In genomic region chr12:113013021-113013491, GRCm38 (mm10) we compare ENCODE assay signal across 8 mouse cellular contexts. TPM values are rescaled to one million over a fixed set of nuclear protein-coding genes. Genes with fewer than 3 reads are reported as not detected.
DNase-seq lines count a peak whose midpoint lies in the region; ATAC-seq and TF ChIP-seq lines count a peak whose summit lies in the region.

No protein-coding gene starts in this region.

- H3K9ac ChIP-seq in intestine, embryonic 16.5 days (ENCODE audit: low read depth, low read length), result peak overlapping the region; percentile 85
- H3K9ac ChIP-seq in liver, embryonic 16.5 days (ENCODE audit: low read depth, low read length), result no peak overlapping the region; the same call in 1 of the 2 replicates

- H3K4me1 ChIP-seq in cerebellum, adult 2 months (ENCODE audit: control insufficient read depth, insufficient read depth, low read length), result peaks cover 20% of the 10 kb centered on the region
- H3K4me1 ChIP-seq in intestine, embryonic 16.5 days (ENCODE audit: control insufficient read depth, insufficient read depth, low read length), result peaks cover 37% of the 10 kb centered on the region
- peaks cover 38% of the 10 kb centered on the region for H3K4me1 ChIP-seq in liver, embryonic 16.5 days (ENCODE audit: control insufficient read depth, low read depth, low read length)

- TF ChIP-seq CTCF in cerebellum, adult 2 months (IDR thresholded peaks at IDR 0.05; ENCODE audit: borderline replicate concordance, insufficient read depth, low read depth, low read length), result no peak

- TF ChIP-seq POLR2A in cerebellum, adult 2 months (IDR thresholded peaks at IDR 0.05; ENCODE audit: borderline replicate concordance, insufficient read depth, low read length), result no peak

- 34% methylated on average over 3 of the region's 3 CpGs for WGBS in cerebellum, adult 2 months
- 57% methylated on average over 3 of the region's 3 CpGs for WGBS in intestine, embryonic 16.5 days
- 62% methylated on average over 3 of the region's 3 CpGs for WGBS in liver, embryonic 16.5 days (ENCODE audit: insufficient replicate concordance)

- no peak overlapping the region for H3K4me3 ChIP-seq in cerebellum, adult 2 months (replicated peaks; ENCODE audit: insufficient read depth, low read depth, low read length)
- peak overlapping the region; percentile 88; the same call in 1 of the 2 replicates for H3K4me3 ChIP-seq in intestine, embryonic 16.5 days (ENCODE audit: low read length)
- no peak overlapping the region for H3K4me3 ChIP-seq in liver, embryonic 16.5 days (ENCODE audit: low read depth, low read length)

- no peaks in the 10 kb centered on the region for H3K36me3 ChIP-seq in intestine, embryonic 16.5 days (ENCODE audit: control insufficient read depth, insufficient read depth, low read length)
- H3K36me3 ChIP-seq in liver, embryonic 16.5 days (ENCODE audit: control insufficient read depth, insufficient read depth), result no peaks in the 10 kb centered on the region

- ATAC-seq in intestine, embryonic 16.5 days, result no peak
- ATAC-seq in liver, embryonic 16.5 days (ENCODE audit: low read depth), result no peak

- H3K27ac ChIP-seq in cerebellum, adult 2 months (ENCODE audit: insufficient read depth, low read length), result peak overlapping the region; percentile 96
- H3K27ac ChIP-seq in intestine, embryonic 16.5 days (ENCODE audit: low read length), result peak overlapping the region; percentile 94
- H3K27ac ChIP-seq in liver, embryonic 16.5 days (ENCODE audit: low read length), result 0 out of 2 replicates have a peak overlapping the region, but pooled peaks have one; percentile 4

- no peaks in the 10 kb centered on the region for H3K9me3 ChIP-seq in intestine, embryonic 16.5 days (ENCODE audit: control insufficient read depth, low read length)
- no peaks in the 10 kb centered on the region for H3K9me3 ChIP-seq in liver, embryonic 16.5 days (replicated peaks; ENCODE audit: control insufficient read depth, low read length)

- H3K27me3 ChIP-seq in cerebellum, adult 2 months (ENCODE audit: control insufficient read depth, insufficient read depth, low read length), result no peaks in the 10 kb centered on the region
- no peaks in the 10 kb centered on the region for H3K27me3 ChIP-seq in intestine, embryonic 16.5 days (replicated peaks; ENCODE audit: control insufficient read depth, insufficient read depth, low read length)
- no peaks in the 10 kb centered on the region for H3K27me3 ChIP-seq in liver, embryonic 16.5 days (ENCODE audit: control insufficient read depth, insufficient read depth, low read depth, low read length)

- no peak overlapping the region; the same call in 1 of the 2 replicates for H3K4me2 ChIP-seq in intestine, embryonic 16.5 days (ENCODE audit: low read depth, low read length)
- 0 out of 2 replicates have a peak overlapping the region, but pooled peaks have one; percentile 90 for H3K4me2 ChIP-seq in liver, embryonic 16.5 days (ENCODE audit: low read depth, low read length)

- peak; percentile 17 for DNase-seq in MN1 (ENCODE audit: low spot score)
- peak; percentile 43 to 62 for DNase-seq in cerebellum, adult 2 months
- DNase-seq in frontal cortex, postnatal 14 days (ENCODE audit: low spot score in 2 of 2), result peak; percentile 30 to 50
- DNase-seq in right cerebral cortex, postnatal 4 days, result peak; percentile 16
- no peak for DNase-seq in thymus, adult 18-20 months
- no peak for DNase-seq in kidney, postnatal 36 days

RNA-seq across cellular contexts. Expression of gene Pacs2, which starts 1.3 kb away (rescaled TPM):
- polyA plus RNA-seq in cerebellum, adult 2 months (2012; rRNA removed), result 136 and 151 TPM in 2 replicates
- polyA plus RNA-seq in intestine, embryonic 16.5 days (2015; fragmentation: Nextera tagmentation; extraction: Ambion mirVana), result 7.3 and 9.8 TPM in 2 replicates
- polyA plus RNA-seq in liver, embryonic 16.5 days (2015; fragmentation: Nextera tagmentation; extraction: Ambion mirVana), result 4.3 and 5.8 TPM in 2 replicates

RNA-seq across cellular contexts. Expression of gene Brf1, which starts 12.6 kb away (rescaled TPM):
- polyA plus RNA-seq in cerebellum, adult 2 months (2012; rRNA removed), result 52.0 and 52.4 TPM in 2 replicates
- 36.5 and 41.6 TPM in 2 replicates for polyA plus RNA-seq in intestine, embryonic 16.5 days (2015; fragmentation: Nextera tagmentation; extraction: Ambion mirVana)
- polyA plus RNA-seq in liver, embryonic 16.5 days (2015; fragmentation: Nextera tagmentation; extraction: Ambion mirVana), result 22.8 and 25.7 TPM in 2 replicates

RNA-seq across cellular contexts. Expression of gene Btbd6, which starts 36.8 kb away (rescaled TPM):
- polyA plus RNA-seq in cerebellum, adult 2 months (2012; rRNA removed), result 61.6 and 68.6 TPM in 2 replicates
- 20.2 and 20.9 TPM in 2 replicates for polyA plus RNA-seq in intestine, embryonic 16.5 days (2015; fragmentation: Nextera tagmentation; extraction: Ambion mirVana)
- polyA plus RNA-seq in liver, embryonic 16.5 days (2015; fragmentation: Nextera tagmentation; extraction: Ambion mirVana), result 4.5 and 4.9 TPM in 2 replicates

Comparison
In these comparisons a context has a peak if more than half of its experiments do, and no peak if none do; other contexts are left out.
1. DNase-seq: peak in MN1 (single experiment), cerebellum, adult 2 months (2 of 2), frontal cortex, postnatal 14 days (2 of 2) and right cerebral cortex, postnatal 4 days (single experiment); none in thymus, adult 18-20 months (0 of 2) and kidney, postnatal 36 days (0 of 2).
2. H3K27ac ChIP-seq: peak in every context shown above with its lines; median percentile 96 in cerebellum, adult 2 months; 94 in intestine, embryonic 16.5 days; 4 in liver, embryonic 16.5 days.
3. RNA of gene Pacs2, which starts 1.3 kb away (polyA plus RNA-seq): 136 to 151 TPM in cerebellum, adult 2 months; 7.3 to 9.8 TPM in intestine, embryonic 16.5 days and 4.3 to 5.8 TPM in liver, embryonic 16.5 days; every median in the first group is over 10 times any median in the second.